Mouse (Mus musculus) large intestine, adult 2 months (tissue): ENCODE measurements around the gene Ifi207. TPM values are rescaled to one million over a fixed set of nuclear protein-coding genes. Genes with fewer than 3 reads are reported as not detected.
"Not testable (repeated sequence)": the region's sequence is repeated elsewhere in the genome, so short reads cannot be mapped to it uniquely, and the experiment has no call there.

Experiments
- DNase-seq: peaks from one replicate; pipeline ENCODE4 v3.0.0-alpha.2; 2012; ENCODE audit warnings: low read depth, low spot score
- WGBS: fragments of 180-500 bp; shearing (Covaris S2); methylation state at CpG from one replicate; pipeline ENCODE4 v1.1.7; 2018; 5-methylcytosine and 5-hydroxymethylcytosine counted together
- polyA plus RNA-seq: library from polyadenylated mRNA; depleted of rRNA; stranded (reverse); fragments of >200 nt; gene quantifications from 2 replicates; pipeline ENCODE4 v1.2.3, GENCODE M21; 2012; rRNA removed

The Ifi207 gene
- polyA plus RNA-seq = 1.1 and 2.4 TPM in 2 replicates

DNA sequence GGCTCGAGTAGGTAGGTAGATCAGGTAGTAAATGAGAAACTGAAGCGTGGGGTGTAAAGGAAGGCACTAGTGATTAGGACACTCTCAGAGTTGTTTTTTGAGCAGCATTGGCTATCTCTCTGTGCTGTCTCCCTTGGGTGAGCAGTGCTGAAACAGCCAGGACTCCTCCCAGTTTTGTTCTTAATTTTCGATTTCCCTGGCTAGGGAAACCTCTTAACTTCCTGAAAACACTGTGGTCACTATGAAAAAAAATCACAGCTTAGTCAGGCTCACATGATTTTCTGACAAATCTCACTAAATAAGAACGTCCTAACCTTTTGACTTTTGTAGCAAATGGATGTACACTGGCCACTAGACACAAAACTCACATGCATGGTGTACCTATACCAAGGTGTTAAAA lies at the start of gene Ifi207:
Gene Ifi207 (minus strand): TSS at position 92 of the 400 bp plus-strand sequence.
- DNase-seq = no peak
- 61% methylated on average over 4 of the region's 4 CpGs for WGBS

DNA sequence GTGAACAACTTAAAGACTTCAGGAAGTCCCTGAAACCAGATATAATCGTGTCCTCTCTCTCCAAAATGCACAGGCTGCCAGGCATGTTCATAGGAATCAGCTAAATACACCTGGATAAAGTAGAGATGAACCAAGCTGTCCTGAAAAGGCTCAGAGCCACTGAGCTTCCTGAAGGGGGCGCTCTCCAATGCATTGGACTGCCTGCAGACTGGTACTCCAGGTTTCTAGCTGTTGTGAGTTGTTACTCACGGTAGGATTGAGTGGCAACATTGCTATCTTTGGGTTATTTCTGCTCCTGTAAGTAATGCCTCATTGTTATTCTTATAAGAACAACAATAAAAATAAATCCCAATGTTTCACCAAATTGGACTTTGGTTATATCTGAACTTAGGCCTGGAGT lies 31.9 kb upstream of the Ifi207 start:
- WGBS = 51% methylated on average over 3 of the region's 3 CpGs
- DNase-seq = not testable (repeated sequence)

DNA sequence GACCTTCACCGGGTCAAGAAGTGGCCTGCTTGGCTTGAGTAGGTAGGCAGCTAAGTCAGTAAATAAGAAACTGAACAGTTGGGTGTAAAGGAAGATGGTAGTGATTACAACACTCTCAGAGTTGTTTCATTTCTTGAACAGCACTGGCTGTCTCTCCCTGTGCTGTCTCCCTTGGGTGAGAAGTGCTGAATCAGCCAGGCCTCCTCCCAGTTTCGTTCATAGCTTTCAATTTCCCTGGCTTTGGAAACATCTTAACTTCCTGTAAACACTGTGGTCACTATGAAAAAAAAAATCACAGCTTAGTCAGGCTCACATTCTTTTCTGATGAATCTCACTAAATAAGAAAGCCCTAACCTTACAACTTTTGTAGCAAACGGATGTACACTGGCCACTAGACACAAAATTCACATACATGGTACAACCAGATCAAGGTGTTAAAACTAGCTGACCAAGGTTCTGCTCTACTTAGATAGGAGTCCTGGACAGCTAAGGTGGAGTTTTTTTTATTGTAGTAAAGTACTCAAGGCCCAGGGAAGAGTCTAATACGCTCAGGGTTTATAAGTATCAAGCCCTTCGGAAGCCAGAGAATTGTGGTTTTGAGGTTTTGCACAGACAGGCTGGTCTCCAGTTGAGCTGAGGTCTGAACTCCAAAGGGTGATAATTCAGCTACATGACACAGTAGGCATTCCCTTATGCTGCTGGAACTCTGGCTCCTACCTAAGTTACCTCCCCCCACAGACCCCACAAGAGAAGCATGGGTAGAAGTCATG lies 25.5 kb upstream of the Ifi207 start, which contains the start of gene Ifi204:
Gene Ifi204 (minus strand): TSS at position 96 of the 770 bp plus-strand sequence.
- not testable (repeated sequence) for DNase-seq
- WGBS = 44% methylated on average over 5 of the region's 5 CpGs

DNA sequence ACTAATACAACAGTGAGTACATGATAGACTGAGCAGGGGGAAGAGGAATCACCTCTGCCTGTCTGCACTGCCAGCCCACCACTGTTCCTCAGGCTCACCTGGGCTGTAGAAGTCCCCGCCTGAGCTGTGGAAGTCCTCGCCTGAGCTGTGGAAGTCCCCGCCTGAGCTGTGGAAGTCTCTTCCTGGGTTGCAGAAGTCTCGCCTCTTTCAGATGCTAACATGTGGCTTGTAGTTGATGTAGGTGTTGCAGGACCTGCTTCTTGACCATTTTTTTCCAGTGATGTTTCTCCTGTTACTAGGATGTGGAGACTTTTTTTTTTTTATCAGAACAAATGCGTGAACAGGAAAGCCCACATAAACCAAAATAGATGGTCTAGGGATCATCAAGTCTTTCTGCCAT lies 18.5 kb upstream of the Ifi207 start:
- not testable (repeated sequence) for DNase-seq
- WGBS = 90% methylated on average over 5 of the region's 5 CpGs

DNA sequence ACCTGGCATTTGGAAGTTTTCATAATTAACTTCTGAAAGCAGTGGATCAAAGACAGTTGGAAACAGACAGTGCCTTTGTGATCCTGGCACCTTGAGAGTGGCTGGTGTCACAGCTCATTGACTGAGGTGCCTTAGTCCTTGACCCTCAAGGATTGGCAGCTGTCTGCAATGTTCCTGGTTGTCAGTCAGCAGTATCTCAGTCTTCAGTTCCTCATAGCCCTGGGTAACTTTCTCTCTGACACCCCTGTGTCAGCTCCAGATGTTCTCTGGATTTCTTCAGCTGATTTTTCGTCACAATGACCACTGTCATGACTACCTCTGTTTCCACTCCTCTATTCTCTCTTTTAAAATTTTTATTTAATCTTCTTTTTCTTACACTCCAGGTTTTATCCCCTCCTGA lies 715 bp upstream of the Ifi207 start:
- WGBS = 80% methylated on average over 1 of the region's 1 CpGs
- DNase-seq = no peak

DNA sequence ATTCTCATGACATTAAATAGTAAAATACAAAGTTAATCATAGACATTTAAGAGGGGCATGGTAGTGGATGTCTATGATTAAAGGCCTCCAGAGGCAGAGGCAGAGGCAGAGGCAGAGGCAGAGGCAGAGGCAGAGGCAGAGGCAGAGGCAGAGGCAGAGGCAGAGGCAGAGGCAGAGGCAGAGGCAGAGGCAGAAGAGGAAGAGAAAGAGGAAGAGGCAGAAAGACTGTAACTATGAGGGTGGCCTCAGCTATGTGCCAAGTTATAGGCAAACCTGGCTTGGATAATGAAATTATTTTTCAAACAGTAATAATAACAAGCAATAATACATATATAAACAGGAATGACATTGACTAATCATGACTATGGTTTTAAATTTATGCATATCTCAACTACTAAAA lies 1.0 kb downstream of the Ifi207 start:
- DNase-seq = no peak

DNA sequence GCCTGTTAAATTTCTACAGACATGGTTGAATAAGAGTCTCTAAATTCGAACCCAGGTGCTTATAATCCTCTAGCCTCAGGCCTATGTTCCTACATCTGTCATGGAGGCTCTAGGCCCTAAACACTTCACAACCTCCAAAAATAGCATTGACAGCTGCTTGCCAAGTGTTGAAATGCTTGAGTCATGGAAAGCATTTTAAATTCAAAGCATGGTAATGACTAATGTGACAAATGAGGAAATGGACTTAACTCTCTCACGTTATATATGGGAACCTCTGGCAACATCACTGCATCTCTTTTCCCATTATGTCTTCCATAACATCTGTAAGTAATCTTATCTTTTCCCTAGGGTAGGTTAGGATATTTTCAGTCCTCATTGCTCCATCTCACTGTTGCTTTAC lies 4.6 kb downstream of the Ifi207 start:
- DNase-seq = no peak
- WGBS = 57% methylated on average over 2 of the region's 2 CpGs

DNA sequence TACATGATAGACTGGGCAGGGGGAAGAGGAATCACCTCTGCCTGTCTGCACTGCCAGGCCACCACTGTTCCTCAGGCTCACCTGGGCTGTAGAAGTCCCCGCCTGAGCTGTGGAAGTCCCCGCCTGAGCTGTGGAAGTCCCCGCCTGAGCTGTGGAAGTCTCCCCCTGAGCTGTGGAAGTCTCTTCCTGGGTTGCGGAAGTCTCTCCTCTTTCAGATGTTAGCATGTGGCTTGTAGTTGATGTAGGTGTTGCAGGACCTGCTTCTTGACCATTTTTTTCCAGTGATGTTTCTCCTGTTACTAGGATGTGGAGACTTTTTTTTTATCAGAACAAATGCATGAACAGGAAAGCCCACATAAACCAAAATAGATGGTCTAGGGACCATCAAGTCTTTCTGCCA lies 6.5 kb downstream of the Ifi207 start:
- not testable (repeated sequence) for DNase-seq

DNA sequence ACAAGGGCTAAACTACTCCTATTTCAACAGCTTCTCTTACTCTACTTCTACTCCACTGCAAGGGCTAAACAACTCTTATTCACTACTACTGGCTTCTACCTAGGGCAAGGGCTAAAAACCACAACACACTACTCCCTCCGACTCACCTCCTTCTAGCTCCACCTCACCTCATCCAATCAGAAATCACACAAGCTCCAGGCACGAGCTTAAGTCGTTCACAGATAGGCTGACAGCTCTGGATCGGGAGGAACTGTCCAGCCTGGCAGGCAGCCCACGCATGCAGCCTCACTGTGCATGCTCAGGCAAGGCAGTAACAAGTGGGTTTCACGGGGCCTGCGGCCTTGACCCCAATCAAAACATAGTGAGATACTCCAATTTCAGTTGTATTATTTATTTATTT lies 8.3 kb downstream of the Ifi207 start:
- no peak for DNase-seq
- WGBS = 17% methylated on average over 7 of the region's 7 CpGs

More for the DNA sequence above, 6.5 kb downstream of the Ifi207 start:
- 88% methylated on average over 4 of the region's 4 CpGs for WGBS

DNA sequence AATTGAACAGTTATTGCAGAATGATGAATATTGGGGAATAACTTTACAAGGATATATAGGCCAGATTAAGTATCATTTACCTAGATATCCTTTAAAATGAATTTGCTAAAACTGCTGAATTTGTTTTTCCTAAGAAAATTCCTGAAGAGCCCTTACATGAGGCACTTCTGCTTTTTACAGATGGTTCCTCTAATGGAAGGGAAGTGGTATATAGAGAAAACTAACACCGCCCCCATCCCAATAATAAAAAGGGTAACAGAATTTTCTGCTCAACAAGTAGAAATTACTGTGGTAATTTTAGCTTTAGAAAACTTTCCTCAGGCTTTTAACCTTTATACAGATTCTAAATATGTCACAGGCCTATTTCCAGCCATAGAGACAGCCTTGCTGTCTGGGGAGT lies 47.3 kb downstream of the Ifi207 start:
- whole genome bisulfite sequencing = 81% methylated on average over 1 of the region's 1 CpGs
- DNase-seq = no peak

DNA sequence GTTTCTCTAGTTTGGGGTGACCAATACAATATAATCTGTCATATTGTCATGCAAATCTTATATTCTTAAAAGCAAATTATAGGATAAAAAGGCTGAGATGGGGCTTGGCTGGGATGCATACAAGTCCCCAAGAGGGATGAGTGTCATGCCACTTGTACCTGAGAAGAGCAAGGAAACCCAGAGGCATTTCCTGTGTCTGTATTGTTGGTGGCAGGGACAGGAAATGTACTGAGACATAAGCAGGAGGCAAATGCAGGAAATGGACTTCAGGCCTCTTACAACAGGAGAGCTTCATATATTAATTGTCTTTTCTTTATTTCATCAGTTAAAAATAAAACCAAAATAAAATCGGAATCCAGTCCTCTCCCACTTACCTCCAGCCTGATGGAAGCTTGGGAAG lies 62.9 kb downstream of the Ifi207 start:
- DNase-seq = not testable (repeated sequence)
- WGBS = 77% methylated on average over 1 of the region's 1 CpGs

DNA sequence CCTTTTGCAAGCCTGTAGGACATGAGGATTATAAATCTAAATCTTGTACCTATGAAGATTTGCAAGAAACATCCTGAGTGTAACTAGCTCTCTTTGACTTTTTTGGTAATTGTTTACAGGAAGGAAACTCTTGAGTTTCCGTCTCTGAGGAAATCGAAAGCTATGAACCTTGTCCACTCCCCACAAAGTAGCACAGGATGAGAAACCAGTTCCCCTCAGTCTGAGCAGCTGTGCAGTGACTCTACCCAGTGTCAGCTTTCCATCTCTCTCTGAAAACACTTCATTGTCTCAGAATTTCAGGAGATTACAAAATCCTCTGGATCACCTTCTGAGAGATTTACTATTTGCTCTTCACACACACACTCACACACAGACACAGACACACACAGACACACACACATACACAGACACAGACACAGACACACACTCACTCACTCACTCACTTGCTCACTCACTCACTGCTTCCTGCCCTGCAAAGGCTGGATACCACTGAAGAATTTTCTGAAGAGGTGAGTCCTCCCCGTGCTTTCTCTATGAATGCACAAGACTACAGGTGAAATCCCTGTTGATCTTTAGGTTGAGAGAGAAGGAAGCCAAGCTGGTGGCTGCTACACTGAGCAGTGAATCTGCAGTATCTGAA lies 68.0 kb downstream of the Ifi207 start, which contains the start of gene Ifi208:
Gene Ifi208 (plus strand): TSS at position 218 of the 640 bp plus-strand sequence.
- DNase-seq = not testable (repeated sequence)

More for the DNA sequence above, 68.0 kb downstream of the Ifi207 start, which contains the start of gene Ifi208:
- 39% methylated on average over 3 of the region's 3 CpGs for WGBS

Other genes with a start within 250 kb of the Ifi207 start
- 0.02 TPM in 1 of 2 replicates, not detected in the other for gene Ifi214, start 205.8 kb downstream of the Ifi207 start, polyA plus RNA-seq
- gene Ifi213, start 142.5 kb downstream of the Ifi207 start, polyA plus RNA-seq = 0.66 and 0.70 TPM in 2 replicates
- gene Ifi209, start 110.8 kb downstream of the Ifi207 start, polyA plus RNA-seq = 0.57 and 0.69 TPM in 2 replicates
- gene Ifi208, start 68.1 kb downstream of the Ifi207 start, polyA plus RNA-seq = 0.92 and 0.99 TPM in 2 replicates
- 0.41 and 0.51 TPM in 2 replicates for gene Ifi204, start 25.2 kb upstream of the Ifi207 start, polyA plus RNA-seq
- 0.31 and 0.45 TPM in 2 replicates for gene Ifi211, start 171.3 kb upstream of the Ifi207 start, polyA plus RNA-seq
- 1.6 and 1.7 TPM in 2 replicates for gene Mndal, start 200.7 kb upstream of the Ifi207 start, polyA plus RNA-seq
- gene Ifi203, start 200.9 kb upstream of the Ifi207 start, polyA plus RNA-seq = 2.6 and 3.7 TPM in 2 replicates
- 0.14 and 0.17 TPM in 2 replicates for gene Ifi202b, start 241.0 kb upstream of the Ifi207 start, polyA plus RNA-seq